Mouse (Mus musculus): ENCODE measurements around the gene Suclg2.

DNA sequence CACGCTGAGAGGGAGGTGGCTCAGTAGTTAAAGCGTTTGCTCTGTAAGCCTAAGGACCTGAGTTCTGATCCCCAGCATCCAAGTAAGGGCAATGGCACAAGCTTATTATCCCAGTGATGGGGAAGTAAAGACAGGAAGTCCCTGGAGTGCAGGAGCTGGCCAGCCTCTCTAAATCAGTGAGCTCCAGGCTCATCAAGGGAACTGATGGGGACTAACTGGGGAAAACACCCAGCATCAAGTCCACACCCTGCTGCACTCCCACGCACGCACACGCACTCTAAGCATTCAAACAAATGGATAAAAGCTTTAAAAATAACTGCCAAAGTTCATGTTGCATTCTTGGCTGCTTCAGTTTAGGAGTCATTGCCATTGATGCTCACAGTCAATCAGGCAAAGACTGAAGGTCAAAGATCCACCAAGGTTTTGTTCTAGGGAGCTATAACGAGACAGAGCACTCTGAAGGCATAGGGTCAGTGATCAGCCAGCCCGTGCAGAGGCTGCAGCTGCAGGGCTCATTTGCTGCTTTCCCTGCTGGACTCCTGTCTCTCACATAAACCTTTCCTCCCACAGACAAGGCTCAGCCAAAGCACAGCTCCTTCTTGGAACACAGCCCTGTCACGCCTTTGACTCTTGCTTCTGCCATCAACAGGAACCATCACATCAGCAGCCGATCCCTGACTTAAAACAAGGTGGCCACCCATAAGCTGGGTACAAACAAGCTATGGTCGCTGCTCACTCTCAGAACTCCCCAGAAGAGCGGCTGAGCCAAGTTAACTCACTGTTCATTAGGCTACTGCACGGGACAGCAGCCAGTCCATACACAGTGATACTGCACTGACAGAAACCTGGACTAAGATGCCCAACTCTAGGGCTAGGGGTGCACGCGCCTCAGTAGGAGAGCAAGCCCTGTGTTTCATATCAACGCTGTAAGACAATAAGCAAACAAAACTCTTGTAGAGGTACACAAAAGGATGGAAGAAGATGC is 121.5 kb downstream of the Suclg2 start:
- TF ChIP-seq CTCF (IDR thresholded peaks at IDR 0.05; ENCODE audit: extremely low read depth, insufficient read depth, insufficient read length, insufficient replicate concordance), result no peak
- TF ChIP-seq POLR2A (IDR thresholded peaks at IDR 0.05; ENCODE audit: low read depth, low read length), result no peak

Data from spleen, adult 2 months (tissue).